Comparison of ENCODE assay signal across 9 mouse cellular contexts in the genomic region with DNA sequence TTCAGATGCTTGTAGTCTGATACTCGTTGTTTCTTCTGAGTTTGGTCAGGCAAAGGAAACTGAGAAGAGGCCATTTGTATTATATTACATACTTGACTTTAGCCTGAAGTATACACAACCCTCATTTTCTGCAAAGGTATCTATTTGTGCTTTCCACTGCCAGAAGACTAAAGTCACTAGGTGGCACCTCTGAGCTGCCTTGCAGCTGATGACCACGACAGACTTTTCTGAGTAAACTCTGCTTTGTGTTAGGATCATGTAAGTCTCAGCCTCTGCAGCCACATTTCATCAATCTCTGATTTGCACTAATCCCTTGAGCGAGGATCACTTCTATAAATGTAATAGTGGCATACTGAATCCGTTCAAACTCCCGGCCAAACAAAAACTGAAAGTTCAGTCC.
DNase-seq lines count a peak whose midpoint lies in the region; ATAC-seq lines count a peak whose summit lies in the region.
"Had no signal": no experiment of that assay in that cellular context is flagged by ENCODE, and none has a peak within 500 bp of the region (broad histone marks: within the 10 kb centered on the region; RNA-seq: fewer than 3 reads in every experiment).

No protein-coding gene starts in this region.

- DNase-seq in ovary, postnatal 14 days (ENCODE audit: low spot score) = peak; percentile 6
- no peak for DNase-seq in ovary, postnatal 10 days (ENCODE audit: low spot score)
- peak; percentile 29 for DNase-seq in cerebellum, adult 11 months
- DNase-seq in forebrain, embryonic 11.5 days (ENCODE audit: low spot score) = no peak
- peak; percentile 61 for DNase-seq in kidney, postnatal 10 days
- no peak for DNase-seq in spleen, postnatal 14 days (ENCODE audit: low spot score in 2 of 2)
- DNase-seq in thymus, postnatal 4 days = no peak

- H3K9ac ChIP-seq in forebrain, embryonic 11.5 days (ENCODE audit: low read length) = no peak overlapping the region
- no peak overlapping the region for H3K9ac ChIP-seq in midbrain, embryonic 12.5 days (replicated peaks)

- no peak overlapping the region for H3K4me3 ChIP-seq in forebrain, embryonic 11.5 days (ENCODE audit: low read depth, low read length)
- no peak overlapping the region for H3K4me3 ChIP-seq in midbrain, embryonic 12.5 days

- H3K9me3 ChIP-seq in forebrain, embryonic 11.5 days (ENCODE audit: control insufficient read depth, low read length) = no peaks in the 10 kb centered on the region
- H3K9me3 ChIP-seq in midbrain, embryonic 12.5 days = no peaks in the 10 kb centered on the region

- no peak overlapping the region for H3K27ac ChIP-seq in forebrain, embryonic 11.5 days (ENCODE audit: low read depth, low read length)
- H3K27ac ChIP-seq in midbrain, embryonic 12.5 days (replicated peaks) = no peak overlapping the region
- H3K27ac ChIP-seq: macrophage had no signal

- H3K27me3 ChIP-seq in forebrain, embryonic 11.5 days (ENCODE audit: control insufficient read depth, insufficient read depth, low read length) = no peaks in the 10 kb centered on the region
- no peaks in the 10 kb centered on the region for H3K27me3 ChIP-seq in midbrain, embryonic 12.5 days

- no peak overlapping the region for H3K4me2 ChIP-seq in forebrain, embryonic 11.5 days (ENCODE audit: low read depth, low read length, severe bottlenecking)
- H3K4me2 ChIP-seq in midbrain, embryonic 12.5 days (replicated peaks) = no peak overlapping the region

- ATAC-seq in forebrain, embryonic 11.5 days (replicated peaks; ENCODE audit: low FRiP score) = peak; percentile 71
- ATAC-seq in midbrain, embryonic 12.5 days (ENCODE audit: low FRiP score, low read depth) = 0 out of 2 replicates have a peak, but pooled peaks have one; percentile 49

- no peaks in the 10 kb centered on the region for H3K36me3 ChIP-seq in forebrain, embryonic 11.5 days (ENCODE audit: control insufficient read depth, insufficient read depth, low read length)
- H3K36me3 ChIP-seq in midbrain, embryonic 12.5 days = no peaks in the 10 kb centered on the region

- no peaks in the 10 kb centered on the region for H3K4me1 ChIP-seq in forebrain, embryonic 11.5 days (replicated peaks; ENCODE audit: control insufficient read depth, insufficient read depth, low read length)
- no peaks in the 10 kb centered on the region for H3K4me1 ChIP-seq in midbrain, embryonic 12.5 days

- whole genome bisulfite sequencing in forebrain, embryonic 11.5 days = 35% methylated on average over 5 of the region's 5 CpGs
- WGBS in midbrain, embryonic 12.5 days = 34% methylated on average over 5 of the region's 5 CpGs

Comparison
In these comparisons a context has a peak if more than half of its experiments do, and no peak if none do; other contexts are left out.
1. DNase-seq: peak in ovary, postnatal 14 days (single experiment), cerebellum, adult 11 months (single experiment) and kidney, postnatal 10 days (single experiment); none in ovary, postnatal 10 days (single experiment), forebrain, embryonic 11.5 days (single experiment), spleen, postnatal 14 days (0 of 2) and thymus, postnatal 4 days (single experiment).